Mouse (Mus musculus) kidney, embryonic 14.5 days (tissue): ENCODE results near the gene 2010315B03Rik. TPM values are rescaled to one million over a fixed set of nuclear protein-coding genes. Genes with fewer than 3 reads are reported as not detected.
A peak's percentile ranks its signal among the peaks of the same experiment; 100 is the strongest.

ENCODE experiments used
- ATAC-seq: fragments of 200-750 bp; cut with Nextera tagmentation; 2 replicates; pipeline ENCODE4 v1.8.0; 2017; ENCODE audit warnings: moderate number of reproducible peaks, mild to moderate bottlenecking, moderate TSS enrichment, moderate library complexity; ENCODE audit not compliant: low FRiP score, low TSS enrichment
- H3K27ac ChIP-seq: fragments of 300-500 bp; sonication (generic); 2 replicates; pipeline ENCODE4 v1.5.1; 2014; ENCODE audit warnings: low read depth, mild to moderate bottlenecking, low read length, moderate library complexity, mixed read lengths
- H3K27me3 ChIP-seq: fragments of 300-500 bp; sonication (generic); 2 replicates; pipeline ENCODE4 v1.6.1; 2014; ENCODE audit warnings: mild to moderate bottlenecking, low read length; ENCODE audit not compliant: control insufficient read depth, insufficient read depth
- H3K36me3 ChIP-seq: fragments of 300-500 bp; sonication (generic); 2 replicates; pipeline ENCODE4 v1.6.1; 2014; ENCODE audit warnings: low read length, mixed read lengths; ENCODE audit not compliant: control insufficient read depth, insufficient read depth
- H3K4me1 ChIP-seq: fragments of 300-500 bp; sonication (generic); 2 replicates; pipeline ENCODE4 v1.6.1; 2014; ENCODE audit warnings: low read length, mixed read lengths; ENCODE audit not compliant: control insufficient read depth, insufficient read depth
- H3K4me2 ChIP-seq: fragments of 300-500 bp; sonication (generic); replicated peaks from 2 replicates; pipeline ENCODE4 v1.6.1; 2014; ENCODE audit warnings: low read depth, mild to moderate bottlenecking, low read length
- H3K4me3 ChIP-seq: fragments of 300-500 bp; sonication (generic); 2 replicates; pipeline ENCODE4 v1.5.1; 2014; ENCODE audit warnings: mild to moderate bottlenecking, low read length
- H3K9ac ChIP-seq: fragments of 300-500 bp; sonication (generic); 2 replicates; pipeline ENCODE4 v1.6.1; 2014; ENCODE audit warnings: low read depth, mild to moderate bottlenecking, low read length, moderate library complexity
- H3K9me3 ChIP-seq: fragments of 300-500 bp; sonication (generic); 2 replicates; pipeline ENCODE4 v1.6.1; 2016; ENCODE audit warnings: low read length; ENCODE audit not compliant: control insufficient read depth
- WGBS: fragments of 180-500 bp; shearing (Covaris S2); extraction: QIAGEN DNeasy Blood & Tissue Kit; methylation state at CpG from one replicate; pipeline ENCODE4 v1.1.7; 2014; 5-methylcytosine and 5-hydroxymethylcytosine counted together
- polyA plus RNA-seq: library from polyadenylated mRNA; unstranded; fragments of >200 nt; fragmentation: Nextera tagmentation; extraction: Ambion mirVana; gene quantifications from 2 replicates; pipeline ENCODE4 v1.2.1, GENCODE M21; 2014

The 2010315B03Rik gene
- 9.8 and 10.8 TPM in 2 replicates for polyA plus RNA-seq

DNA sequence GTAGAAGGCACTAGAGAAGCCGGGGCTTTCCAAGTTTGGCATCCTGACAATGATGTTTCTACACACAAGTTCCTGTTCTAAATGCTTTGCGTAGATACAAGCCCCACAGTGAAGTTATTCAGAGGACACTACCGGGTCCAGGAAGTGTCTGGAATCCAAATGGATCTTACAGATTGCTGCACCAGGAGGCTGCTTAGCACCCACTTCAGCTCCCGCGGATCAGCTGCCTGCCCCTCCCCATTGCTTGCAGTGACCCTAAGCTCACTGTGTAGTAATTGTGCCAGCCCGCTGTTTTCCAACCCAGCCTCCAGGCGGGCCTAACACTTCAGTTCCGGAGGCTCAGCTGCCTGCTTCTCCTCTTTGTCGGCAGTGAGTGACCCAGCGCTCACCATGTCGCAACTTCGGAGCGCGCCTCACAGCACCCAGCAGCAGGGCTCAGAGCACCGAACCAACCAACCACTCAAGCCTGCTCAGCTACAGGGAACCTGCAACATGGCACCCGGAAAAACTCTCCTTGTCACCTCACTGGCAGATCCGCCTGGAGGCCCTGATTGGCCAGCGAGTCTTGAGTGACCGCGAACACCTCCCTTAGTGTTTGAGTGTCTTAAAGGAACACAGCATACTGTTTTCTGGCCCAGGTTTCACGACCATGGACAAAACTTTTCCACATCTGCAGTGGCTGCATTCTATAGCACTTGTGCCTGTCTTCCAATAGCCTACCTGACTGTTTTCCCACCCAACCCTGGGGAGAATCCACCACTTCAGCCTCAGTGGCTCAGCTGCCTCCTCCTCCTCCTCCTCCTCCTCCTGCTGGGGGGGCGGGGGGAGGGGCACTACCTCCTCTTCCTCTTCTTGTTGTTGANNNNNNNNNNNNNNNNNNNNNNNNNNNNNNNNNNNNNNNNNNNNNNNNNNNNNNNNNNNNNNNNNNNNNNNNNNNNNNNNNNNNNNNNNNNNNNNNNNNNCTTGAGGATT lies at the start of gene 2010315B03Rik:
2010315B03Rik (minus strand) TSS at position 526 of the 972 bp plus-strand sequence.
- Histone ChIP-seq H3K27ac (peak within 1 kb of the TSS; percentile 91), H3K4me1 (peaks cover 5% of the 10 kb centered on the region; the same call in 1 of the 2 replicates), H3K4me3 (peak within 1 kb of the TSS; percentile 82), H3K27me3 (no peaks in the 10 kb centered on the region), H3K9me3 (peaks cover 1% of the 10 kb centered on the region; the same call in 1 of the 2 replicates), H3K36me3 (no peaks in the 10 kb centered on the region), H3K9ac (peak within 1 kb of the TSS; percentile 80), H3K4me2 (peak within 1 kb of the TSS; percentile 50)
- peak; percentile 100 for ATAC-seq
- WGBS, result 1% methylated on average over 21 of the region's 22 CpGs

DNA sequence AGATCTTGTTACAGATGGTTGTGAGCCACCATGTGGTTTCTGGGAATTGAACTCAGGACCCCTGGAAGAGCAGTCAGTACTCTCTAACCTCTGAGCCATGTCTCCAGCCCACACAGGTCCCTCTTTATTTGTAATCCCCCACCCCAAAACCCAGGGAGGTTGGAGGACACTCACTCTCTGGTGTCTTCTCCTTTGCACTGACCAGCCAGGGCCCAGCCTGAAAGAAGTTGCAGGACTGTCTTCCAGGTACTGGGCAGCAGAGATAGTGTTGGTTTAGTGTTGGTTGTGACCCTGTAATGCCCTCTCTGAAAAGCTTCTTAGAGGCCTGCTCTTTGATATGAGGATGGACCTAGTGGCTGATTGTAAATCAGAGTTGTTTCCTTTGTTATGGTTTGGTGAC lies 994 bp downstream of the 2010315B03Rik start:
- peak overlapping the region; percentile 82 for H3K4me3 ChIP-seq
- H3K4me2 ChIP-seq, result peak overlapping the region; percentile 50
- ATAC-seq, result no peak
- H3K4me1 ChIP-seq, result peaks cover 5% of the 10 kb centered on the region; the same call in 1 of the 2 replicates
- H3K27ac ChIP-seq, result no peak overlapping the region; the same call in 1 of the 2 replicates
- H3K27me3 ChIP-seq, result no peaks in the 10 kb centered on the region
- H3K9ac ChIP-seq, result peak overlapping the region; percentile 80
- H3K36me3 ChIP-seq, result no peaks in the 10 kb centered on the region
- H3K9me3 ChIP-seq, result no peaks in the 10 kb centered on the region

DNA sequence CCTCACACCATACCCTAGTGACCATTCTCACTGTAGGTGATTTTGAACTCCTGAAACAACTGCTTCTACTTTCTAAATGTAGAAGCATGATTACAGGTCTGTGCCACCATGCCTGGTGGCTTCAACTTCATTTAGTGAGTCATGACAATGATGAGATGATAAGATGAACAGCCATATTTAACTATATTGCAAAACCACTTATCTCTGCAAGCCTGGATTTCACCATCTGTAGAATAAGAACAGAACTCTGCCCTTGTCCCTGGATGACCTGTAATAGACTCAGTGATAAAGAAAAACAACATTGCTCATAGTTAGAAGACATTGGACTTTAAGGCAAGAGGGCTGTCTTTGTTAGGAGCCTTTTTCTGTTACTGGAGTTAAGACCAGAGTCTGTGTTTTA lies 24.2 kb downstream of the 2010315B03Rik start:
- H3K4me2 ChIP-seq, result no peak overlapping the region

DNA sequence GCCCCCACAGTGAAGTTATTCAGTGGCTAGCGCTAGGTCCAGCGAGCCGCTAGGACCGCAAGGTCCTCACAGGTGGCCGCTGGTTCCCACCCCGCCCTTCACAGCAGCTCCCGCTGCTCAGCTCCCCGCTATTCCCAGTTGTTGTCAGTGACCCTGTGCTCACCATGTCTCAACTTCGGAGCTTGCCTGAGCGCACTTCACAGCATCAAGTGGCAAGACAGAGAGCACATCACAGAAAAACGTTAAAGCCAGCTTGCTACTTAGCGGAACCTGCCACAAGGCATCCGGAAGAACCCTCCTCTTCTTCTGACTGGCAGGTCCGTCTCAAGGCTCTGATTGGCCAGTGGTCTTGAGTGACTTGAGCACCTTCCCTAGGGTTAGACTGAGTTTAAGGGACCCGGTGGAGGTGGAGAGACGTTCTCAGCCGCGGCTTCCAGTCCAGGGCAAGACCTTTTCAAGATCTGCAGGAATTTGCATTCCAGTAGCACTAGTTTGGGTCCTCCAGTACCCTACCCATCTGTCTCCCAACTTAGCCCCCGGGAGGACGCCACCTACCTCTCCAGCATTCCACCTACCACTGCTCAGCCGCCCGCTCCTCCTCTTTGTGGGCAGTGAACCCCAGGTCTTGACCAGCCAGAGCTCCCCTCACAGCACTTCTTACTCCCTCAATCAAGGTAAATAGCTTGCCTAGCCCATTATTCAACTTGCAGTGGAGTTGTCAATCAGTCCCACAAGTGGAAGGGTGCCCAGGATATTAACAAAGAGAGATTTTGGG lies 30.4 kb downstream of the 2010315B03Rik start:
- Histone ChIP-seq H3K4me2 (peak overlapping the region; percentile 71), H3K4me3 (peak overlapping the region; percentile 83), H3K9ac (peak overlapping the region; percentile 74), H3K27me3 (no peaks in the 10 kb centered on the region), H3K9me3 (0 out of 2 replicates have a peak, but pooled peaks cover 4% of the 10 kb centered on the region), H3K4me1 (peaks cover 11% of the 10 kb centered on the region), H3K27ac (peak overlapping the region; percentile 71), H3K36me3 (0 out of 2 replicates have a peak, but pooled peaks cover 8% of the 10 kb centered on the region)
- peak; percentile 99 for ATAC-seq
- 0% methylated on average over 22 of the region's 22 CpGs for WGBS

More for the DNA sequence above, 24.2 kb downstream of the 2010315B03Rik start:
- Histone ChIP-seq H3K27me3 (no peaks in the 10 kb centered on the region), H3K27ac (no peak overlapping the region), H3K9ac (no peak overlapping the region), H3K9me3 (peaks cover 4% of the 10 kb centered on the region; the same call in 1 of the 2 replicates), H3K4me3 (no peak overlapping the region), H3K36me3 (peaks cover 2% of the 10 kb centered on the region; the same call in 1 of the 2 replicates), H3K4me1 (no peaks in the 10 kb centered on the region)
- ATAC-seq, result no peak

DNA sequence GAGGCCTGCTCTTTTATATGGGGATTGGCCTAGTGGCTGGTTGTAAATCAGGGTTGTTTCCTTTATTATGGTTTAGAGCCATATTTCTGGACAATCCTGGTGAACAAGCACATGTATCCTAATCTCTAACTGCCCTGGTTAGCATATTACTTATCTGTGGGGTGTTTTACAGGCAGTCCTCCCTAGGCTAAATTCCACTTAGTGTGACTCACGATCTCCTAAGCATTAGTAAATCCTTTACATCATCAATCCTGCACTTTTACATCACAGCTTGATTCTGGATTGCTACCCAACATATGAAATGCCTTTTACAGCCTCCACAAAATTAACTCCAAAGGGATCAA lies 31.1 kb downstream of the 2010315B03Rik start:
- ATAC-seq, result no peak
- WGBS, result 21% methylated on average over 1 of the region's 1 CpGs
- Histone ChIP-seq H3K9ac (peak overlapping the region; percentile 74), H3K4me2 (peak overlapping the region; percentile 71), H3K27me3 (no peaks in the 10 kb centered on the region), H3K27ac (peak overlapping the region; percentile 71), H3K9me3 (0 out of 2 replicates have a peak, but pooled peaks cover 4% of the 10 kb centered on the region), H3K4me1 (peaks cover 11% of the 10 kb centered on the region), H3K4me3 (peak overlapping the region; percentile 83), H3K36me3 (0 out of 2 replicates have a peak, but pooled peaks cover 8% of the 10 kb centered on the region)

DNA sequence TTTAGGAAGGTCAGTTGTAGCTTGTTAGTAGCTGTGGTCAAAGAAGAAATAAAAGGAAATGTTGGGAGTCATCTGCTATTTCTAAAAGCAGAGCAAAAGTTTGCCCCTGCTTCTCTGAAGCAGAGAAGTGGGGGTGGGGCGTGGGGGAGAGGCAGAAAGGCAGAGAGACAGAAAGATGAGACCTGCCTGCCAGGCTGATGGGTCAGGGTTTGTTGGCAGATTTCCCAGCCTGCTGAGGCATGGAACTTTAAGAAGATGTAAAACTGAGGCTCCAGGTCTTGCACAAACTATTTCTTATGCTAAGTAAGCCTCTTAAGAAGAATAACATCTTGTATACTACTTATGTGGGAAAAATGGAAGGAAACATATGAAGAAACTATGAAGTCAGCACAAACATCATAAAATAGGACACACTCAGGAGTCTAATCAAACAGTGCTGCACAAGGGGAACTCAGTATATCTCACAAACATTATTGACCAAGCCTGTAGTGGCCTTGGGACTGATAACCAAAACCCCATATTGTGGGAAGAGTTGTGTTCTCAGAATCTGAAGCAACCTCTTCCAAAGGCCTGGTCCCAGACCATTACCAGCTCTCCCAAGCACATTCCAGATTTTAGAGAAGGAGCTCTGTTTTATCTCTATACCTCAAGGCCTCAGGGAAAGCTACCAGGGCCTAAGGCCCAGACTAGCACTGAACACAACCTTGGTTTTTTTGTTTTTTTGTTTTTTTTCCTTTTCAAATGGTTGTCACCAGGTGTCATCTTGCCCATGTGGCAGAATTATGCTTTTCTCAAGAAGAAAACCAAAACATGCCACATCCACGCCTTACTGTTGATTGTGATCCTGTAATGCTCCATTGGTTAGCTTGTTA lies 31.7 kb downstream of the 2010315B03Rik start:
- no peak overlapping the region for H3K27ac ChIP-seq

DNA sequence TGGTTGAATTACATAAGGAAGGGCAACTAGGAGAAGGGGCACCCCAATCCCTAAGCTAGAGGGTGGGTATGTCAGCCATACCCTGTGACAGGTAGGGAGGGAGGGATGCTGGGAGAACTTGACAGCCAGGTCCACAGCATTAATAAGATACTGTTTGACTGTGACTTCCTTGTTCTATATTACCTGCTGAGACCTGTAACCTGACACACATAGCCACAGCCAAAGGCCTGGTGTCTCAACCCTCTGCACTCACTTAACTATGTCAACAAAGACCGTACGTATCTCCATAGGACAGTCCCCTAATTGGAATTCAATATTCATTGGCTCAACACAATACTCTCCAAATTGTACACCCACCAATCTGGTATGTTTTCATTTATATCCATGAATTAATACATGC lies 33.2 kb downstream of the 2010315B03Rik start:
- Histone ChIP-seq H3K4me1 (peaks cover 11% of the 10 kb centered on the region), H3K27ac (no peak overlapping the region), H3K4me3 (no peak overlapping the region), H3K27me3 (no peaks in the 10 kb centered on the region), H3K9me3 (peaks cover 11% of the 10 kb centered on the region), H3K4me2 (no peak overlapping the region), H3K9ac (no peak overlapping the region), H3K36me3 (0 out of 2 replicates have a peak, but pooled peaks cover 8% of the 10 kb centered on the region)
- WGBS, result 31% methylated on average over 2 of the region's 2 CpGs
- no peak for ATAC-seq

More for the DNA sequence above, 31.7 kb downstream of the 2010315B03Rik start:
- Histone ChIP-seq H3K27me3 (no peaks in the 10 kb centered on the region), H3K9me3 (0 out of 2 replicates have a peak, but pooled peaks cover 4% of the 10 kb centered on the region), H3K4me1 (peaks cover 11% of the 10 kb centered on the region), H3K4me2 (peak overlapping the region; percentile 71), H3K4me3 (peak overlapping the region; percentile 83), H3K36me3 (0 out of 2 replicates have a peak, but pooled peaks cover 8% of the 10 kb centered on the region), H3K9ac (peak overlapping the region; percentile 74; the same call in 1 of the 2 replicates)
- WGBS, result 52% methylated on average over 2 of the region's 2 CpGs
- ATAC-seq, result no peak

DNA sequence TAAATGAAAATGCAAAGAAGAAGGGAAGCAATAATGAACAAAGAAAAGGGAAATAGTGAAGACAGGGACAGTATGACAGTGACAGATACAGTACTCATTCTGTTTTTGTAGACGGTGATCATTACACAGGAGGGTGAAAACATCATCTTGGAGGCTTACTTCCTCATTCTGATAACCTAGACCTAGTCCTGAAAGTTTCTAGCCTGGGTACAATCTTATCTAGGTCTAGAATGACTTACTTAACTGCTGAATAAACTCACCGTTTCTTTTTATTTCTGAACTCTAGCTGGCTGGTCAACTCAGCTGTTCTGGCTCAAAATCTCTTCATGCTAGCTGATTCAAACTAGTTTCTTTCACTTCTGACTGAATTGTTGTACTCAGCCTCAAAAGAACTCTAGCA lies 37.4 kb downstream of the 2010315B03Rik start:
- H3K4me1 ChIP-seq, result no peaks in the 10 kb centered on the region
- peaks cover 37% of the 10 kb centered on the region for H3K9me3 ChIP-seq
- no peak for ATAC-seq
- no peaks in the 10 kb centered on the region for H3K27me3 ChIP-seq
- no peak overlapping the region for H3K4me2 ChIP-seq
- peaks cover 16% of the 10 kb centered on the region for H3K36me3 ChIP-seq
- WGBS, result 94% methylated on average over 2 of the region's 2 CpGs
- no peak overlapping the region for H3K9ac ChIP-seq
- no peak overlapping the region for H3K4me3 ChIP-seq
- no peak overlapping the region for H3K27ac ChIP-seq
